Mouse (Mus musculus) intestine, embryonic 16.5 days (tissue): ENCODE results near the gene Slamf9. TPM values are rescaled to one million over a fixed set of nuclear protein-coding genes. Genes with fewer than 3 reads are reported as not detected.

Experiments used
- ATAC-seq: fragments of 200-750 bp; cut with Nextera tagmentation; 2 replicates; pipeline ENCODE4 v1.8.0; 2017; ENCODE audit warnings: moderate TSS enrichment, moderate library complexity
- H3K27ac ChIP-seq: fragments of 300-500 bp; sonication (generic); 2 replicates; pipeline ENCODE4 v1.5.1; 2014; ENCODE audit warnings: mild to moderate bottlenecking, low read length
- H3K27me3 ChIP-seq: fragments of 300-500 bp; sonication (generic); replicated peaks from 2 replicates; pipeline ENCODE4 v1.6.1; 2014; ENCODE audit warnings: low read length, control low read depth, mixed read lengths; ENCODE audit not compliant: control insufficient read depth, insufficient read depth
- H3K36me3 ChIP-seq: fragments of 300-500 bp; sonication (generic); 2 replicates; pipeline ENCODE4 v1.6.1; 2014; ENCODE audit warnings: low read length, control low read depth; ENCODE audit not compliant: control insufficient read depth, insufficient read depth
- H3K4me1 ChIP-seq: fragments of 300-500 bp; sonication (generic); 2 replicates; pipeline ENCODE4 v1.6.1; 2014; ENCODE audit warnings: low read length, control low read depth, mixed read lengths; ENCODE audit not compliant: control insufficient read depth, insufficient read depth
- H3K4me2 ChIP-seq: fragments of 300-500 bp; sonication (generic); 2 replicates; pipeline ENCODE4 v1.6.1; 2014; ENCODE audit warnings: low read depth, low read length, control low read depth
- H3K4me3 ChIP-seq: fragments of 300-500 bp; sonication (generic); 2 replicates; pipeline ENCODE4 v1.5.1; 2014; ENCODE audit warnings: mild to moderate bottlenecking, low read length
- H3K9ac ChIP-seq: fragments of 300-500 bp; sonication (generic); 2 replicates; pipeline ENCODE4 v1.6.1; 2014; ENCODE audit warnings: low read depth, low read length
- H3K9me3 ChIP-seq: fragments of 300-500 bp; sonication (generic); 2 replicates; pipeline ENCODE4 v1.6.1; 2016; ENCODE audit warnings: low read length, control low read depth; ENCODE audit not compliant: control insufficient read depth
- WGBS: fragments of 180-500 bp; shearing (Covaris S2); extraction: QIAGEN DNeasy Blood & Tissue Kit; methylation state at CpG from one replicate; pipeline ENCODE4 v1.1.7; 2014; 5-methylcytosine and 5-hydroxymethylcytosine counted together
- polyA plus RNA-seq: library from polyadenylated mRNA; unstranded; fragments of >200 nt; fragmentation: Nextera tagmentation; extraction: Ambion mirVana; gene quantifications from 2 replicates; pipeline ENCODE4 v1.2.1, GENCODE M21; 2015

The Slamf9 gene
- polyA plus RNA-seq, 1 experiment from 2014 or later, result 2.3 TPM

DNA sequence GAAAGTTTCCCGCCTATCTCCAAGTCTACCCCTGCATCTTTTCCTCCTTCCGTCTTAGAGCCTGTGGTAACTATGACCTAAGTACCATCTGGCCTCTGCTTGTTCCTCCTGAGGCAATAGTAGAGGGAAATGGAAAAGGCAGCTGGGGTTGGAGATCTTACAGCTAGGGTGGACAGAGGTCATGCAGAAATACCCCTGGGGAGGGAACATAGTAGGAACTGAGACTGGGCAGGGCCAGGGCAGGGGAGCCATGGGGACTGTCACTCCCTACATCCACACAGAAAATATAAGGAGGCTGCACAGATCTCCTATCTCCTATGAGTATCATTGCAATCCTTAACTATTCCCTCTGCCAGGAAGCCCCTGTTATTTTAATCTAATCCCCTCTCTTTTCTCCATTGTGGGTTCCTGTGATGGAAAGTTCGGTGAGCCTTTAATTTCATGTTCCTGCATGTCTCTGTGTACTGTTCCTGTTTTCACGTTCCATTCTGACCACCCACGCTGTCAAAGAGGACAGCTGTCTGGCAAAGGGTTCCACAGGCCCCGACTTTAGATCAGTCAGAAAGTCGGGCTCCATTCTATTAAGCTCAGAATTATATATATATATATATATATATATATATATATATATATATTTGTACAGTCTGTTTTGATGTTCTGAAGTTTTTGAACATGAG, 19.0 kb upstream of the Slamf9 start:
- no peak overlapping the region for H3K4me3 ChIP-seq
- no peaks in the 10 kb centered on the region; the same call in 1 of the 2 replicates for H3K4me1 ChIP-seq
- H3K27me3 ChIP-seq, result no peaks in the 10 kb centered on the region
- 72% methylated on average over 7 of the region's 7 CpGs for WGBS
- no peak overlapping the region for H3K9ac ChIP-seq
- 0 out of 2 replicates have a peak overlapping the region, but pooled peaks have one; percentile 4 for H3K27ac ChIP-seq
- no peaks in the 10 kb centered on the region for H3K36me3 ChIP-seq
- H3K4me2 ChIP-seq, result no peak overlapping the region
- H3K9me3 ChIP-seq, result no peaks in the 10 kb centered on the region
- peak; percentile 29; the same call in 1 of the 2 replicates for ATAC-seq

DNA sequence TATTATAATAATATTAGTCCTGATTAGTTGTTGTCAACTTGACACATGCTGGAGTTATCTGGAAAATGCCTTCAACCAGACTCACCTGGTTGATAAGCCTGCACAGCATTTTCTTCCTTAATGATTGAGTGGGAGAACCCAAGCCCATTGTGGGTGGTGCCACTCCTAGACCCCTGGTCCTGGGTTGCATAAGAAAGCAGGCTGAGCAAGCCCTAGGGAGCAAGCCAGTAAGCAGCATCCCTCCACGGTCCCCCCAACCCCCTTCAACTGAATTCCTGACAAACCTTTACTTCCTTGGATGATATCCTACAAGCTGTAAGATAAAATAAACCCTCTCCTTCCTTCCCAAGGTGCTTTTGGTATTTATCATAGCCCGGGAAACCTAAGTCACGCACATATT, 18.0 kb upstream of the Slamf9 start:
- no peaks in the 10 kb centered on the region for H3K27me3 ChIP-seq
- H3K4me3 ChIP-seq, result no peak overlapping the region
- 70% methylated on average over 3 of the region's 3 CpGs for WGBS
- no peak overlapping the region for H3K9ac ChIP-seq
- no peaks in the 10 kb centered on the region for H3K36me3 ChIP-seq
- H3K9me3 ChIP-seq, result no peaks in the 10 kb centered on the region
- no peak for ATAC-seq
- H3K4me1 ChIP-seq, result no peaks in the 10 kb centered on the region; the same call in 1 of the 2 replicates
- H3K4me2 ChIP-seq, result no peak overlapping the region
- no peak overlapping the region for H3K27ac ChIP-seq

DNA sequence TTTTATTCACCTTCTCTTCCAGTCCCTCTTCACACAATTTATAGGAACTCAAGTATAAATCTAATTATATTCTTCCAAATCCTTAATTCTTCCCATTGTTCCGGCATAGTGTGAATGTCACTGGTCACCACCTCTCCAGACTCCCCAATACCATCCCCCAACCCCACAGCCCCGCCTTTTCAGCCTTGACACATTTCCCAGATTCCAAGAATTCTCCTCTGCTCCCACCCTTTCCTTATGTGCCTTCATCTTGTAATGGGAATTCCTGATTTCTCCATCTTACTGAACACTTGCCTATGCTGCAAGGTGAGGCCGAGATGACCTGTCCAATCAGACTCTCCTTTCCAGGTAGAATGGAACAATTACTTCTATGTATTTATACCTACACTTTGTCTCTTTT, 17.1 kb upstream of the Slamf9 start:
- Histone ChIP-seq H3K9me3 (no peaks in the 10 kb centered on the region), H3K4me3 (no peak overlapping the region), H3K4me2 (no peak overlapping the region), H3K4me1 (no peaks in the 10 kb centered on the region; the same call in 1 of the 2 replicates), H3K36me3 (no peaks in the 10 kb centered on the region), H3K27ac (no peak overlapping the region), H3K9ac (no peak overlapping the region), H3K27me3 (no peaks in the 10 kb centered on the region)
- 85% methylated on average over 3 of the region's 3 CpGs for WGBS
- no peak for ATAC-seq

DNA sequence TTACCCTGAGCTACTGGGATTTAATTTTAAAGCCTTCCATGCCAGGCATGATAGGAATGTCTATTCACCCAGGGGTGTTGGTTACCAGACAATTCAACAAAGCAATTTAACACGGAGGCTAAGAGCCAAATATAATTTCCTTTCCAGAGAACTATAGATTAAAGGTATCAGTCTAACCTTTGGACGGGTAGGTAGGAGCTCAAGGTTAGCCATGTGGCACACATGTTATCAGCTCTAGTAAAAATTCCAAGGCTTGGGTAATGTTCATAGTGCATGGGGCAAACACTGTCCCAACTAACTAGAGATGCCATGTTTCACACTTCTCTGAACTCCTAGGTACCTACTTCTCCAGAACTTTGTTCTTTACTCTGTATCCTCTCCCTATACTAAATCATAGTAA, 13.6 kb upstream of the Slamf9 start:
- 40% methylated on average over 2 of the region's 2 CpGs for WGBS
- H3K4me2 ChIP-seq, result no peak overlapping the region
- peak; percentile 82 for ATAC-seq

DNA sequence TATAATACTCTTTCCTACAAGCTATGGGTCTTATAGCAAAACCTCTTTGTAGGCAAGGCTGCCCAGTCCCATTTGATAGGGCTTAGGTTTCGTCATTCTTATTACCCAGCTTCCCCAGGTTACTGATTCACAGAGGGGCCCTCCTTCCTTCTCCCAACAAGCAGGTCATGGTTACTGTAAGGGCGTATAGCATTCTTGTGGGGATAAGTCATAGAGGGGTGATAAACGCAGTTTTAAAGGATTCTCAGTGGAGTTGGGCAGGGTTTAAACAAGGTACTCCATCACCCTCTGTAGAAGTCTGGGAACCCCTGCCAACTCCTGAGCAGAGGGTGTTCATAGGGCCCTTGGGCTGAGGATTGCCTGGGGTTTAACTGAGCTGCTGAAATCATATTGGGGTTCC, 12.6 kb upstream of the Slamf9 start:
- no peaks in the 10 kb centered on the region for H3K27me3 ChIP-seq
- no peak overlapping the region for H3K9ac ChIP-seq
- 40% methylated on average over 3 of the region's 3 CpGs for WGBS
- H3K27ac ChIP-seq, result peak overlapping the region; percentile 89
- H3K9me3 ChIP-seq, result no peaks in the 10 kb centered on the region
- H3K4me1 ChIP-seq, result peaks cover 5% of the 10 kb centered on the region; the same call in 1 of the 2 replicates
- ATAC-seq, result peak; percentile 86
- peak overlapping the region; percentile 29 for H3K4me2 ChIP-seq
- no peaks in the 10 kb centered on the region for H3K36me3 ChIP-seq
- H3K4me3 ChIP-seq, result peak overlapping the region; percentile 10; the same call in 1 of the 2 replicates

More for the DNA sequence above, 13.6 kb upstream of the Slamf9 start:
- Histone ChIP-seq H3K4me1 (peaks cover 5% of the 10 kb centered on the region; the same call in 1 of the 2 replicates), H3K27ac (peak overlapping the region; percentile 89), H3K4me3 (no peak overlapping the region), H3K9me3 (no peaks in the 10 kb centered on the region), H3K9ac (no peak overlapping the region), H3K36me3 (no peaks in the 10 kb centered on the region), H3K27me3 (no peaks in the 10 kb centered on the region)

DNA sequence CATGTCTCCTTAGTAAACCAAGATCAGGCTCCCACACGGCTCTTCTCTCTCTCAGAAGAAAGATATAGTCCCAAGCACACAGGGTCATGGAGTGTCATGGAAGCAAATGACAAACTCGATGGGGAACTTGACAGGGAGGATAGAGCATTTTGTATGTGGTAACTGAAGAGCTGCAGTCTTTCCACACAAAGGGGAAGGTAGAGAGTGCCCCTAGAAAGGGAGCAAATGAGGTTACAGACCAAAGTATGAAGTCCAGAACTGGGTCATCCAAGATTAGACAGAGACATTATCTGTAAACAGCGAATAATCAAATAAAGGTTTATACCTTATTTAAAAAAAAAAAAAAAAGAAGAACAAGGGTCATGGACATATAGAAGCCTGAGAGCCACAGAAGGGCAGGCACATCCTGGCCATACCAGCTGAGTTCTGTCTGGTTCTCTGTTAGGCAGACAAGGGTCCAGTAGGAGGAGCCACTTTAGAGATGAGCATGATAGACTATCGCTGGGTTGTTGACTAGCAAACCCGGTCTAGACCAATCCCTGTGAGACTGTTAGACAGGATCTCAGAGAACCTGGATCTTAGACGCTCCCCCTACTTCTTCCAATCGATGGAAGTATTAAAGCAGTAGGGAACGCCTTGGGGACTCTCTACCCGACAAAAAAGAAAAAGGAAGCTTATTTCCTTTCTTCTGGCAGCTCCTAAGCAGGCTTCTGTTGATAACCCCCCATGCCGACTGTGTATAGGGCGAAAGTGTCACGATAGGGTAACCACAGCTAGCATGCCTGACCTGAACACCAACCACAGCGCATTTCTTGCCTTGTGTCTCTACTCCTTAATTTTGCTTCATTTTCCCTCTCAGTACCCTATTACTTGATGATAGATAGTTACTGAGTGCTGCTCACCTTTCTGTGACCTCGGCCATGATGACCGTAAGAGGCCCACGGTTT, 11.5 kb upstream of the Slamf9 start:
- Histone ChIP-seq H3K9me3 (no peaks in the 10 kb centered on the region), H3K27ac (peak overlapping the region; percentile 68), H3K4me3 (no peak overlapping the region), H3K4me1 (peaks cover 7% of the 10 kb centered on the region; the same call in 1 of the 2 replicates), H3K4me2 (no peak overlapping the region), H3K27me3 (no peaks in the 10 kb centered on the region), H3K9ac (no peak overlapping the region), H3K36me3 (no peaks in the 10 kb centered on the region)
- peak; percentile 24 for ATAC-seq
- 72% methylated on average over 16 of the region's 16 CpGs for WGBS

DNA sequence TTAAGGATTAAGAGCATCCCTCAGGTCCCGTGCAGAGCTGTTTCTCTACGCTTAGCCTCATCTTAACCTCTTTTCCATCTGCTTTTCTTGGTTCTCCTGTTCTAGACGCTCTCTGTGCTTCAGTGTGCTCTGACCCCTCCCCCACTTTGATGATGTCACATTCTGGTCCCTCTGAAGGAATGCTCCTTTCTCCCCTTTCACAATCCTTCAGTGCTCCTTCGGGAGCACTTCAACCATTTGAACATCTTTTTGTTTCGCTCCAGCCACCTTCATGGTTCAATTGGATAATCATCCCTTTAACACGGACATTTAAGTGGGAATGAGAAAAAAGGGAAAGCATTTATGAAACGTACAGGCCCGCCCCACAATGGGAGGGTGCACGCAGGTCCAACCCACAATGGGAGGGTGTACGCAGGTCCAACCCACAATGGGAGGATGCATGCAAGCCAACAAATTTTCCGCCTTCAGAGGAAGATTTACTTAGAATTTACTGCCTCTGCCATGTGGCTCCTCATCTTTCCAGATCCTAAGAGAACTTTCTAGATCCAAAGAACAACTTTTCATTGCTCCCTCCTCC, 6.8 kb upstream of the Slamf9 start:
- Histone ChIP-seq H3K36me3 (no peaks in the 10 kb centered on the region), H3K4me2 (no peak overlapping the region), H3K27me3 (no peaks in the 10 kb centered on the region), H3K9ac (no peak overlapping the region), H3K27ac (no peak overlapping the region), H3K4me3 (no peak overlapping the region), H3K9me3 (no peaks in the 10 kb centered on the region), H3K4me1 (peaks cover 14% of the 10 kb centered on the region)
- WGBS, result 86% methylated on average over 11 of the region's 11 CpGs
- no peak for ATAC-seq

DNA sequence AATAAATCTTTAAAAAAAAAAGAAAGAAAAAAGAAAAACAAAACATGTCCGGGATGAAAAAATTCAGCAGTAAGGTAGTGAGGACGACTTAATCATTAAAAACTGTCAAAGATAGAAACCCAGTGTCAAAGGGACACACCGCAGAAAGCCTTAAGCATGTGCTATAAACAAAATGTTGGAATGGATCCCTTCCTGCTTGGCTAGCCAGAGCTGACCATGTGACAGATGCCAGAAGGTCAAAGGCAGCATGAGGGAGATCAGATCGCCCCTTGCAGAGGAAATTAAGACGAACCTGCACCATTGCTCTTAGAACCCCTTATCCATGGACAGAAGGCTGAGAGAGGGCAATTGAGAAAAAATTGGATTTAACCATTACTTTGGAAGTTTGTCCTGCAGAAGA, 5.8 kb upstream of the Slamf9 start:
- H3K9ac ChIP-seq, result no peak overlapping the region

DNA sequence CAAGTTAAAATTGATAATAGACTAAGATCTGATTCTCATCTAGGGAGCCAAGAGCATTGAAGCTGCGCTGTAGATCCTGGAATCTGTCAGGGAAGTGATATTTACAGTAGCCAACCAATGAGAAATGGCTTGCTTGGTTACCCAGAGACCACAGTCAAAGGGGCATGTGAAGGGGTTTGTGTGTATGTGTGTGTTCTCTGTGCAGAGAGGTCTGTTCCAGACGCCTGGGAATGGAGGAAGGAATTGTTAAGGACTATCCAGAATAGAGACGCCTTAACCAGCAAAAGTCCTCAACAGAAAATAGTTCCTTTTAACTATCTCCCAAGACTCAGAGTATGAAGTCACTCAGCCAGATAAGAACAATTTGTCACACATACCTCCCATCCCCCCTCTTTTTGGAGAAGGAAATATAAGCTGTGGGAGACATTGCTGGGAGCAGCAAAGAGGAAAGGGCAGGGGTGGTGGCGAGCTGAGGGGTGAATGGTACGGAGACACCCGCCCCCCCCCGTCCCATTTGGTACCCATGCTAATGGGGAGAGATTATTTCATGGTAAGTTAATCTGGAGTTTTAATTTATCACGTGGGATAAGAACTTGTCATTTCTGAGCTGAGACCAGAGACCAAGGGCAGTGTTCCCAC, 5.2 kb upstream of the Slamf9 start:
- no peak for ATAC-seq
- no peak overlapping the region for H3K4me3 ChIP-seq
- no peaks in the 10 kb centered on the region for H3K36me3 ChIP-seq
- H3K27ac ChIP-seq, result no peak overlapping the region
- H3K27me3 ChIP-seq, result no peaks in the 10 kb centered on the region
- no peaks in the 10 kb centered on the region for H3K9me3 ChIP-seq
- no peak overlapping the region for H3K4me2 ChIP-seq
- no peak overlapping the region for H3K9ac ChIP-seq
- H3K4me1 ChIP-seq, result peaks cover 9% of the 10 kb centered on the region
- 55% methylated on average over 8 of the region's 8 CpGs for WGBS

More for the DNA sequence above, 5.8 kb upstream of the Slamf9 start:
- H3K4me2 ChIP-seq, result no peak overlapping the region
- H3K4me3 ChIP-seq, result no peak overlapping the region
- no peaks in the 10 kb centered on the region for H3K9me3 ChIP-seq
- ATAC-seq, result no peak
- no peak overlapping the region for H3K27ac ChIP-seq
- no peaks in the 10 kb centered on the region for H3K36me3 ChIP-seq
- H3K4me1 ChIP-seq, result peaks cover 9% of the 10 kb centered on the region
- 60% methylated on average over 5 of the region's 5 CpGs for WGBS
- H3K27me3 ChIP-seq, result no peaks in the 10 kb centered on the region
